Mouse (Mus musculus) heart, postnatal 0 days (tissue): ENCODE results near the gene Lrrtm3.

ENCODE experiments used
- CTCF ChIP-seq: IDR thresholded peaks from 2 replicates; pipeline ENCODE4 v1.5.1; 2016; ENCODE audit warnings: antibody characterized with exemption, control low read depth, low read depth
- EP300 ChIP-seq: IDR thresholded peaks from 2 replicates; pipeline ENCODE4 v1.6.1; 2016; ENCODE audit warnings: antibody characterized with exemption, low read depth

DNA sequence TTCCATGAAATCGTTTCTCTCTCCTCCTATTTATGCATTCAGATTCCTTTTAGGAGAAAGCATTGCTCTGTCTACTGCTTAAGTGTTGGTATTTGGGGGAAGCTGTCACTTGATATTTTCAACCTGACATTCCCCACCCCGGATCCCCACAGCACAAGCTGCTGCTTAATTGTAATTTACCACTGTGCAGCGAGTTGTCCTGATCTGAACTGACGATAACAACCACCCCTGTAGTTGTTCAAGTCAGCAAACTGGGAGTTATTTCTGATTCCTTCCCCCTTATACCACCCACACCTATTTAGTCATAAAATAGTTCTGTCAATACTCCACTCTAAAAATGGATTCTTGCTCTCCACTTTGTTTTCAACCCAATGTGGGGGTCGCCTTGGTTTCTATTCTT is 95.8 kb downstream of the Lrrtm3 start:
- TF ChIP-seq CTCF: no peak
- TF ChIP-seq EP300: no peak
